11 mouse cellular contexts compared by ENCODE assay signal in the genomic region with DNA sequence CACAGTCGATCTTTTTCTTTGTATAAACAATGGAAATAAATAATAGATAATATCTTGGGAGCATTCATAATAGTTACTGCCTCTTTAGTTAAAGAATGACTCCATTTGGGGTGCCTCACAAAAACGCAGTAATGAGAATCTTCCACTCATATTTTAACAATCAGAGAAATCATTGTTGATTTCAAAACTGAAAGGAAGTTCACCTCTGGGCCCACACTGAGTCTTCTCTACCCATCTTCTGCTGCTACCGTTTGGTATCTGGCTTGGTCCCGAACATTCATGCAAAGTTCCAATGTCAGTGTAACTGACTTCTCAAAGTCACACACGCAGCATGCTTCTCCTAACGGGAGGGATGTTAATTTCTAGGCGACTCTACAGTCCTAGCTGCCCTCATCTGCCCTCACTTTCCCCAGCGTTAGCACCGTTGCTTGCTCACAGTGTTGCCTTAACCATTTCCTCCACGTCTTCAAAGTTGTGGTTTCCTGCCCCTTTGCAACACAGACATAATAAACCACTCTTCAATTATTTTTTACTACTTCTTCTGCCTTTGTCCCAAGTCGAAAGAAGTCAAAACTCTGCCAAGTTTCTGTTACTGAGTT. TPM values are rescaled to one million over a fixed set of nuclear protein-coding genes. Genes with fewer than 3 reads are reported as not detected.
A peak's percentile ranks its signal among the peaks of the same experiment; 100 is the strongest.
DNase-seq lines count a peak whose midpoint lies in the region; ATAC-seq lines count a peak whose summit lies in the region.
"Had no signal": no experiment of that assay in that cellular context is flagged by ENCODE, and none has a peak within 500 bp of the region (broad histone marks: within the 10 kb centered on the region; RNA-seq: fewer than 3 reads in every experiment).

No protein-coding gene starts in this region.

- peak; percentile 27 for DNase-seq in lung, postnatal 25 days (ENCODE audit: low spot score)
- DNase-seq in lung, postnatal 14 days: no peak
- peak; percentile 73 for DNase-seq in T-cell, adult 2 months (ENCODE audit: low spot score)
- peak; percentile 69 for DNase-seq in thymus, postnatal 25 days
- DNase-seq in urinary bladder, postnatal 36 days (ENCODE audit: low spot score in 2 of 2): no peak
- DNase-seq in layer of hippocampus, adult 11-12 months (ENCODE audit: low spot score): no peak
- DNase-seq in lung, postnatal 10 days: no peak
- DNase-seq: lung, embryonic 14.5 days had no signal

- 0 out of 2 replicates have a peak, but pooled peaks have one; percentile 25 for ATAC-seq in megakaryocyte-erythroid progenitor cell, adult 5-6 weeks (replicated peaks; ENCODE audit: low FRiP score, low TSS enrichment, poor library complexity, severe bottlenecking)

RNA-seq across cellular contexts. Expression of gene Xcl1, which starts 24.6 kb away (rescaled TPM):
- total RNA-seq in megakaryocyte-erythroid progenitor cell, adult 5-6 weeks (2014; fragmentation: Nextera tagmentation): 25.0 TPM in 1 of 2 replicates, not detected in the other
- total RNA-seq in megakaryocyte-erythroid progenitor cell, adult 5-6 weeks (2017): 26.7 TPM in 1 of 2 replicates, not detected in the other
- total RNA-seq: G1E; left cerebral cortex, postnatal 14 days had no signal

Comparison
In these comparisons a context has a peak if more than half of its experiments do, and no peak if none do; other contexts are left out.
1. DNase-seq: peak in lung, postnatal 25 days (single experiment), T-cell, adult 2 months (single experiment) and thymus, postnatal 25 days (single experiment); none in lung, postnatal 14 days (single experiment), urinary bladder, postnatal 36 days (0 of 2), layer of hippocampus, adult 11-12 months (single experiment) and lung, postnatal 10 days (single experiment).